Mouse (Mus musculus) E14TG2a.4 (cell line): ENCODE results near the gene Mrps34.
A peak's percentile ranks its signal among the peaks of the same experiment; 100 is the strongest.

Experiments
- CTCF ChIP-seq: conservative IDR thresholded peaks from 2 replicates; pipeline ENCODE4 v1.5.1; 2014; ENCODE audit warnings: low read length
- POU5F1 ChIP-seq: IDR thresholded peaks from 2 replicates; pipeline ENCODE4 v1.6.1; 2014; ENCODE audit warnings: low read length, borderline replicate concordance

DNA sequence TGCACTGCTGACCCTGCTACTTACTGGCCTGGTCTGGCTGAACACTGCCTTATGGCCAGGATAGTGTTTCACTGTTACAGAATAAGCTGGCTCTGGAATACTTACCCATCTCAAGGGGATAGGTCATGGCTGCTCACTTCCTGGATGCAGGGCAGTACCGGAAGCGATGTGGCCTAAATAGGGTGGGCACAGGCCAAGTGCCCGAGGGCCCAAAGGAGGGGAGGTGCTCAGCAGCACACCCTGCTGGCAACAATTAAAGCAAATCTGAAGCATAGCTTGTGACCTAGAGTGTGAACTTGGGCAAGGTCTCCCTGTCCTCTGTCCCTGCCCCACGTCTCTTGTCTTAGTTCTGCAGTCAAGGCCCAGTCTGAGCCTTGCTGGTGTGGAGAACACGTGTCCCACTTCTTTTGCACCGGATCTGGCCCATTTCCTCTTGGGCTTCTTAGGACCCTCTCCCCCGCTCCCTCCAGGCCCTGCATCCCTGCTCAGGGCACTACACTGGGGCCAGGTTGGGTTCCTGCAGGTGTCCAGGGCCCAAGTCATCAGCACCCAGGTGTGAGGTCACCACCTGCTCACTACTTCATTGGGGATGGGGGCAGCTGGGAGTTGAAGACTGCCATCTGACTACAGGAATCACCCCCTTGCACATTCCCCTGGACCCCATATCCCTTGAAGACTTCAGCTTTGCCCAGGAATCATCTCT is 13.0 kb upstream of the Mrps34 start:
- TF ChIP-seq CTCF (peak; percentile 51), POU5F1 (no peak)
